Mouse (Mus musculus): ENCODE measurements around the gene Tmem219.

The Tmem219 gene

GRCm38 (mm10) chr7:126862147-126862784, 60.5 kb downstream of the Tmem219 start, which contains the start of gene Ino80e:
Ino80e (minus strand) TSS chr7:126862377.
- CTCF ChIA-PET, result interaction anchor here (0.6 to 1.6 kb wide), 3 partner anchors 23 to 194 kb away, joined by 4 to 7 read pairs (median 4); partner anchors contain the start of gene Taok2

DNA sequence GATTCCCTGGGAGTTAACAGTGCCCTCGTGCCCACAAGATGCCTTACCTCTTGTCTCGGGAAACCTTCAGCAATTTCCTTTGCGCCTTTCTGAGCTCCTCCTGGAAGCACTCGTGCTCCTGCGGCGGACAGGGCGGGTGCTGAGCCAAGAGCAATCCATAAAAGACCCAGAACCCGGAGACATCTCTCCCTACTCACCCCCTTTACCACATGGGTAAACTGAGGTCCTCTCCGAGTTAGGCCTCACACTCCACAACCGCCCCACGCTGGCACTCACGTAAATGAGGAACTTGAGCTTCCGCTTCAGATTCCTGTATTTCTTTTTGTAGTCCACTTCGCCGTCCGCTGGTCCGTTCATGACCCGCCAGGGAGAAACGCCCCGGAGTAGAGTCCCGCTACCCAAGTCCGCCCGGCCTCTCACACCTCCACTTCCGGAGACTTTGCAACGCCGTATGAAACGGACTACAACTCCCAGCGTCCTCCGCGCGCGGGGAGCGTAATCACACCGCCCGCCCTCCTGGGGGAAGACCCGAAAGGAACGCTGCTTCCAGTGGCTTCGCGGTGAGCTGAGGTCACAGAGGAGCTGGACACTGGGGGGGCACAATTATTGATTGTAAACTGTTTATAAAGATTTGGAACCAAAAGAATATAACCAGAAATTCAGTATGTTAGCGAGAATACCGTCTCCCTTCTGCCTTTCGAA, 61.1 kb downstream of the Tmem219 start, which contains the start of gene Hirip3:
Gene Hirip3, plus strand, starts transcription at position 544 of the 702 bp plus-strand sequence.
- CTCF ChIA-PET, result interaction anchor here (0.6 to 1.6 kb wide), 4 partner anchors 23 to 193 kb away, joined by 4 to 7 read pairs (median 4); partner anchors contain the start of gene Taok2

GRCm38 (mm10) chr7:126860987-126861386, 61.7 kb downstream of the Tmem219 start:
- CTCF ChIA-PET, result interaction anchor here (0.6 kb wide), 2 partner anchors 52 to 227 kb away, joined by 4 read pairs; no protein-coding TSS in a partner anchor

DNA sequence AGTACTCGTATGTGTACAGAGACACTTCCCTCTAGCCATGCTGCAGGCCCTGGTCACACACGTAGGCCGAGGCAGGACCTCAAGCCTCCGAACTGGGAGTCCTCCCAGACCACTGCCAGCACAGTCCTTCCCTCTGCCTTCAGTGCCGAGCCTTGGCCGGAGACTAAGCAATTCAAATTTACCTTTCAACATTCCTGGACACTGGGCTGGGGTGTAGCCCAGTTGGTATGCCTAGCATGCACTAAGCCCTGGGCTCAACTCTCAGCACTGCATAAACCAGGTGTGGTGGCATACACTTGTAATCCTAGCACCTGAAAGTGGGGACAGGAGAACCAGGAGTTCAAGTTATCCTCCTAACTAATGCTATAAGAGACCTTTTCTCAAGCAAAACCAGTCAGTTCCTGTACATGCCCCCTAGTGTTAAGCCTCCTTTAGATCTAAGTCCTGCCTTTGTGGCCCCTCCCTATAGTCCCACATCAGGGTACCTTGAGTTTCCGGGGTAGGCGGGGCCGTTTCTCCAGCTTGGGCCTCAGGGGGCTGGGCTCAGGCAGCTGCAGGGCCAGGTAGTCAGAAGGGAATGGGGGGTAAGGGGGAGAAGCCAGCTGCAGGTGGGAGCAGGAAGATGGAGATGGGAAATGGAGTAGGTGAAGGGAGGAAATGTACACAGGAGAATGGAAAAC, 65.8 kb downstream of the Tmem219 start:
- CTCF ChIA-PET, result no interaction called here

- CTCF ChIA-PET, result no interaction called here
Observed at GRCm38 (mm10) chr7:126855641-126856040, 67.1 kb downstream of the Tmem219 start.

GRCm38 (mm10) chr7:126853454-126853853, 69.3 kb downstream of the Tmem219 start:
- CTCF ChIA-PET, result interaction anchor here (0.6 kb wide), 1 partner anchor 258 kb away, joined by 3 read pairs; no protein-coding TSS in a partner anchor

DNA sequence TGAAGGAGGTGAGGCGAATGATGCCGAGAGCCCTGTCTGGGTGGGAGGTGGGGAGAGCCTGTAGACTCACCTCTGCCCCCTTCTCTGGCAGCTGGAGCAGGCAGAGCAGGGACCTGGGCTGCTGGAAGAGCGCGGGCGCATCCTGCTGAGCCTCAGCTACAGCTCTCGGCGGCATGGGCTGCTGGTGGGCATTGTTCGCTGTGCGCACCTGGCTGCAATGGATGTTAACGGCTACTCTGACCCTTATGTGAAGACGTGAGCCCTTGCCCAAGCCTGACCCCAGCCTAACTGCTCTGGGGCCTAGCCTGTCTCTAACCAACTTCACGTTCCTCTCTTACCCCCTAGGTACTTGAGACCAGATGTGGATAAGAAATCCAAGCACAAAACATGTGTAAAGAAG, 71.5 kb downstream of the Tmem219 start:
- CTCF ChIA-PET, result no interaction called here

DNA sequence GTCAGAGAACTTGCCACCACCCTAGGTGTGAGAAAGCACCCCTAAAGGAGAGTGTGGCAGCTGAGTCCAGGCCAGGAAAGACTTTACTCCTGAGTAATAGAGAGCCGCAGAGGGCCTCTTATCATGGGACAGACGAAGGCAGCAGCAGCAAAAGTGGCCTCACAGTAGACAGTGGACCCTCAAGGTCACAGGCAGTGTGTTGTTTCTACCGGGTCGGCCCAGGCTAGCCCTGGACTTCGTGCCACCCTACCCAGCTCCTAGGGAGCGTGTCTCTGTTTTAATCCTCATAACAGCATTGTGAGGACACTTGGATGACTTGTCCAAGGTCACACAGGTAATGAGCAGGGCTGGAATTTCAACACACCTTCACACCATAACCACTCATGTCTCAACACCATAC, 72.6 kb downstream of the Tmem219 start:
- CTCF ChIA-PET, result no interaction called here

DNA sequence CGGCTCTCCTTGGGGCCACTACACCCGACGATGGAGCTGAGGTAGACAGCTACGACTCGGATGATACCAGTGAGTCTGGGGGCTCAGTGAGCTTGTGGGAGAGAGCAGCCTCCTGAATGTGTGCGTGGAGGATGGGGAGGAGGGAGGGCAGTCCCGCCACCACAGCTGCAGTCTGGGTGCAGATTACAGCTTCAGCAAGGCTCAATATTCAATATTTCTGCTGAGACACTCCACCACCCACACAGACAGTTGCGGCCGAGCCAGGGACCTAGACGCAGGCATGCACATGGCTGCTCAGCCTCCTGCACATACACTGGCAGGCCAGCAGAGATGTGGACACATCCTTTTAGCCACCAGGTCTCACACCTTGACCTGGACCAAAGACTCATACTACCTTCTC, 73.9 kb downstream of the Tmem219 start:
- CTCF ChIA-PET, result no interaction called here

DNA sequence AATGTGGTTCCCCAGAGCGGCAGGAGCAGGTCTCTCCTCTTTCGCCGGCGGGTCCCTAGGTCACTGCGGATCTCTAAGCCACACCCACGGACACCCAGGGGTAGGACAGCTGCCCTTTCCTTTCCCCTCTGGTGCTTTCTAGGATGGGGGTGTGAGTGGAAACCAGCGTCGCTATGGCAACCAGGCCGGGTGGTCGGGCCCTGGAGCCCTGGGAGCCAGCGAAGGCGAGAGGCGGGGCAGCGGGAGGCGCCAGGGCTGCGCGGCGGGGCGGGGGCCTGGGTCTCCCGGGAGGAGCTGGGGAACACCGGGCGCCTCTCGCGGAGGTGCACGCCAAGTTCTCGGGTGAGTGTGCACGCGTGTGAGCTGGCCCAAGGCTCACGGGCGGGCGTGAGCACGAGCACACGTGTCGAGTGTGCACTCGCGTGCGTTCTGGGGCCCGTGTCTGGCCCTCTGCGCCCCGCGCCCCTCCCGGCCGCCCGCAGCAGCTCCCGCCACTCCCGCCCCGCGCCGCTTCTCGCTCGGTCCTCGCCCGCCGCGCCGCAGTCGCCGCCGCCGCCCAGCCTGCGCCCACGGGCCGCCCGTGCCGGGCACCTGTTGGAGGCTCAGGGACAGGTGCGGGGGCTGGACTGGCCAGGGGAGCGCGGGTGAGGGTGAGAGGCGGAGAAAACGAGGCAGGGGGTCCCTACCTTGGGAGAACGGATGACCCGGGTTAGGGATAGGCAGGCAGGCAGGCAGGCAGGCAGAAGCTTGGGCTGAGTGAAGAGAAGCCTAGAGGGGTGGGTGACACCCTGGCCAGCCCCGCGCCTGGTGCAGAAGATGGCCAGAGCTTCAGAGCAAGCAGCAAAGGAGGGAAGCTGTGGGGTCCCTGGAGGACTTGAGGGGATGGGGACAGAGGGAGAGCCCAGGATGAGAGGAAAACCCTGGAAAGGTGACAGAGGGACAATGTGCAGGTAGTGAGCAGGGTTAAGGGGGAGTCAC, 75.0 kb downstream of the Tmem219 start:
- CTCF ChIA-PET, result no interaction called here

DNA sequence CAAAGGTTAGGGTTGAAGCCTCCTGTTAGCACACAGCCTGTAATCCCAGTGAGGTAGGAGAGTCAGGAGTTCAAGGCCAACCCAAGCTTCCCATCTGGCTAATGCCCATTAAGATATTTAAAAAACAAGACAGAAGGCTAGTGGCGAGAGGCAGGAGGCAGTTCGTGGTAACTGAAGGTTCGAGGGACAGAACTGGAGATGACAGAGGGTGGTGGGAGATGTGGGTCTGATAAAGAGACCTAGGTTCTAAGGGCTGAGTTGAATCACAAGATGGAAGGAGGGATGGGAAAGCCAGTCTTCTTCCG, 75.6 kb downstream of the Tmem219 start, which contains the start of gene Doc2a:
Gene Doc2a, plus strand, starts transcription at position 301 of the 305 bp plus-strand sequence.
- CTCF ChIA-PET, result no interaction called here

- CTCF ChIA-PET, result no interaction called here
Observed at GRCm38 (mm10) chr7:126845516-126845915, 77.2 kb downstream of the Tmem219 start.

- CTCF ChIA-PET, result no interaction called here
Observed at GRCm38 (mm10) chr7:126843276-126843675, 79.4 kb downstream of the Tmem219 start.
